Mouse (Mus musculus) MEL (cell line): ENCODE data around the gene Sez6l. TPM values are rescaled to one million over a fixed set of nuclear protein-coding genes. Genes with fewer than 3 reads are reported as not detected.

ENCODE experiments used
- DNase-seq: peaks from one replicate; pipeline ENCODE4 v3.0.0; 2011; ENCODE audit warnings: low read depth, low spot score
- H3K27ac ChIP-seq: 2 replicates; pipeline ENCODE4 v1.5.1; 2012; ENCODE audit warnings: low read depth, mild to moderate bottlenecking, control low read depth, low read length, moderate library complexity; ENCODE audit not compliant: control insufficient read depth
- H3K27me3 ChIP-seq, 2 experiments: fragments of 150-350 bp in 1 of 2; sonication (generic) in 1 of 2; 2 replicates each; pipeline ENCODE4 v1.6.1; 2012; ENCODE audit warnings: low read length in 2 of 2, mild to moderate bottlenecking in 2 of 2, improper control_type of control experiment in 1 of 2, moderate library complexity in 1 of 2; ENCODE audit not compliant: insufficient read depth in 2 of 2, control insufficient read depth in 1 of 2
- H3K36me3 ChIP-seq, 2 experiments: 2 replicates each; pipeline ENCODE4 v1.6.1; 2012 to 2014; ENCODE audit warnings: low read length in 2 of 2, improper control_type of control experiment in 1 of 2, inconsistent platforms in 1 of 2, mild to moderate bottlenecking in 1 of 2; ENCODE audit not compliant: insufficient read depth in 2 of 2, control insufficient read depth in 1 of 2
- H3K4me1 ChIP-seq, 2 experiments: fragments of 150-350 bp in 1 of 2; sonication (generic) in 1 of 2; 2 replicates each; pipeline ENCODE4 v1.6.1; 2012; ENCODE audit warnings: low read length in 2 of 2, improper control_type of control experiment in 1 of 2, mild to moderate bottlenecking in 1 of 2; ENCODE audit not compliant: insufficient read depth in 2 of 2, control insufficient read depth in 1 of 2
- H3K4me3 ChIP-seq, 2 experiments: fragments of 150-350 bp in 1 of 2; sonication (generic) in 1 of 2; 2 replicates each; pipeline ENCODE4 v1.5.1; 2012; ENCODE audit warnings: low read depth in 2 of 2, low read length in 2 of 2, mild to moderate bottlenecking in 2 of 2, moderate library complexity in 2 of 2, control low read depth in 1 of 2, improper control_type of control experiment in 1 of 2; ENCODE audit not compliant: control insufficient read depth in 1 of 2, insufficient read depth in 1 of 2
- H3K79me2 ChIP-seq: 2 replicates; pipeline ENCODE4 v1.6.1; 2012; ENCODE audit warnings: mild to moderate bottlenecking, low read length, moderate library complexity; ENCODE audit not compliant: control insufficient read depth, poor library complexity, insufficient read depth
- H3K9ac ChIP-seq: 2 replicates; pipeline ENCODE4 v1.6.1; 2012; ENCODE audit warnings: low read depth, mild to moderate bottlenecking, control low read depth, low read length, moderate library complexity; ENCODE audit not compliant: control insufficient read depth, poor library complexity, severe bottlenecking
- H3K9me3 ChIP-seq: fragments of 150-350 bp; sonication (generic); replicated peaks from 2 replicates; pipeline ENCODE4 v1.6.1; 2012; ENCODE audit warnings: mild to moderate bottlenecking, low read length, improper control_type of control experiment, moderate library complexity; ENCODE audit not compliant: insufficient read depth
- CHD2 ChIP-seq: IDR thresholded peaks from 2 replicates; pipeline ENCODE4 v1.6.1; 2011; ENCODE audit warnings: low read length, improper control_type of control experiment
- CTCF ChIP-seq, 3 experiments: IDR thresholded peaks in 2 of 3; conservative IDR thresholded peaks in 1 of 3; 2 replicates each; pipeline ENCODE4 v1.5.1; 2011 to 2012; ENCODE audit warnings: low read length in 3 of 3, low read depth in 2 of 3, mild to moderate bottlenecking in 2 of 3, improper control_type of control experiment in 1 of 3, inconsistent platforms in 1 of 3, mixed read lengths in 1 of 3, moderate library complexity in 1 of 3; ENCODE audit not compliant: control insufficient read depth in 1 of 3, insufficient read depth in 1 of 3, poor library complexity in 1 of 3, severe bottlenecking in 1 of 3
- GABPA ChIP-seq: IDR thresholded peaks from 2 replicates; pipeline ENCODE4 v1.6.1; 2012; ENCODE audit warnings: low read depth, mild to moderate bottlenecking, inconsistent platforms, low read length, improper control_type of control experiment, moderate library complexity
- GATA1 ChIP-seq: IDR thresholded peaks from 2 replicates; pipeline ENCODE4 v1.6.1; 2011; ENCODE audit warnings: low read depth, low read length, improper control_type of control experiment
- HCFC1 ChIP-seq: IDR thresholded peaks from 2 replicates; pipeline ENCODE4 v1.6.1; 2012; ENCODE audit warnings: low read depth, mild to moderate bottlenecking, inconsistent platforms, low read length, improper control_type of control experiment, moderate library complexity
- JUND ChIP-seq: IDR thresholded peaks from 2 replicates; pipeline ENCODE4 v1.6.1; 2011; ENCODE audit warnings: low read depth, mild to moderate bottlenecking, improper control_type of control experiment, low read length
- MYC ChIP-seq: IDR thresholded peaks from 2 replicates; pipeline ENCODE4 v1.6.1; 2011; ENCODE audit warnings: low read depth, mild to moderate bottlenecking, low read length, improper control_type of control experiment, moderate library complexity
- NELFE ChIP-seq: IDR thresholded peaks from 2 replicates; pipeline ENCODE4 v1.6.1; 2011; ENCODE audit warnings: low read depth, low read length, improper control_type of control experiment
- NRF1 ChIP-seq: IDR thresholded peaks from 2 replicates; pipeline ENCODE4 v1.6.1; 2014; ENCODE audit warnings: low read depth, mild to moderate bottlenecking, inconsistent platforms, low read length, improper control_type of control experiment, moderate library complexity; ENCODE audit not compliant: poor library complexity, insufficient read depth, severe bottlenecking
- SIN3A ChIP-seq: IDR thresholded peaks from 2 replicates; pipeline ENCODE4 v1.6.1; 2012; ENCODE audit warnings: low read length, improper control_type of control experiment, inconsistent platforms
- TBP ChIP-seq: IDR thresholded peaks from 2 replicates; pipeline ENCODE4 v1.8.0; 2011; ENCODE audit warnings: low read depth, low read length, improper control_type of control experiment
- USF1 ChIP-seq: IDR thresholded peaks from 2 replicates; pipeline ENCODE4 v1.6.1; 2014; ENCODE audit warnings: low read depth, mild to moderate bottlenecking, inconsistent platforms, low read length, improper control_type of control experiment, moderate library complexity
- ZC3H11A ChIP-seq: IDR thresholded peaks from 2 replicates; pipeline ENCODE4 v1.6.1; 2012; ENCODE audit warnings: low read depth, mild to moderate bottlenecking, inconsistent platforms, low read length, improper control_type of control experiment
- ZKSCAN1 ChIP-seq: IDR thresholded peaks from 2 replicates; pipeline ENCODE4 v1.6.1; 2012; ENCODE audit warnings: low read depth, mild to moderate bottlenecking, inconsistent platforms, low read length, improper control_type of control experiment, moderate library complexity
- ZNF384 ChIP-seq: IDR thresholded peaks from 2 replicates; pipeline ENCODE4 v1.6.1; 2012; ENCODE audit warnings: low read depth, mild to moderate bottlenecking, inconsistent platforms, low read length, improper control_type of control experiment
- polyA plus RNA-seq, 2 experiments: library from polyadenylated mRNA; stranded (reverse) in 1 of 2; unstranded in 1 of 2; fragments of >175 nt in 1 of 2; fragments of >200 nt in 1 of 2; gene quantifications; 2 replicates each; pipeline versions ENCODE4 v1.2.1 to v1.2.4; 2012; ENCODE audit warnings: low replicate concordance in 2 of 2, low read depth in 1 of 2; ENCODE audit not compliant: insufficient read length in 2 of 2, insufficient read depth in 1 of 2, missing spikeins in 1 of 2
- total RNA-seq: library from RNA; depleted of rRNA; stranded (reverse); fragments of 300-350 nt; gene quantifications from 2 replicates; pipeline ENCODE4 v1.2.3, GENCODE M21; 2012

Sez6l gene
- total and polyA plus RNA-seq, 3 experiments: not detected

DNA sequence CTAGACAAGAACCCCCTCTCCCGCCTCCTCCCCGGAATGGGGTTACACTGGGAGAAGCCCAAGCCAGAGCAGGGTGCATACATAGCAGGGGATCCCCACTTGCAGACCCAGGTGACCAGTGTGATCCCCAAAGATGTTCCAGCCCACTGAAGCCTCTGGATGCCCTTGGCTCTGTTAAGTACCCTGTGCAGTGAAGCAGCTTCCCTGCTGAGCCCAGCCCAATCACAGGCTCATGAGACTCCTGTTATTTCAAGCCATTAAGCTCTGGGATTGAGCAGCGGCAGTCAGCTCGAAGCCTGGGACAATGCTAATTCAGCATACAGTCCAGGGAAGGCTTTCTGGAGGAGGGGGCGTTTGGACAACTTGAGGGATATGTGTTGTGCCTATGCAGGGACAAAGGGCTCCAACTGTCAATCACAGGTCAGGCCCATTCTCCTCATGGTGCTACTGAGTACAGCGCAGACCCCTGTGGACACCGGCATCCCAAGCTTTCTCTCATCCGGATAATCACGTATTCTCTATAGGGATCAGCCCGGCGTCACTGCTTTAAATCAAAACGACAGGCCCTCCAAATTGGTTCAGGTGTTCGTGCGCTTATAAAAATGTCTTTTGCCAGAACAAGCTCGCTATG is 16.0 kb downstream of the Sez6l start:
- Histone ChIP-seq H3K9ac (no peak overlapping the region), H3K9me3 (no peaks in the 10 kb centered on the region), H3K27me3 (no peaks in the 10 kb centered on the region), H3K27ac (no peak overlapping the region), H3K79me2 (no peaks in the 10 kb centered on the region), H3K4me3 (no peak overlapping the region), H3K4me1 (no peaks in the 10 kb centered on the region), H3K36me3 (no peaks in the 10 kb centered on the region)
- TF ChIP-seq USF1: no peak
- no peak for TF ChIP-seq JUND
- TF ChIP-seq NRF1: no peak
- no peak for TF ChIP-seq MYC
- TF ChIP-seq NELFE: no peak
- no peak for TF ChIP-seq SIN3A
- TF ChIP-seq HCFC1: no peak
- no peak for TF ChIP-seq ZNF384
- no peak for TF ChIP-seq ZC3H11A
- no peak for TF ChIP-seq ZKSCAN1
- no peak for TF ChIP-seq CTCF (IDR thresholded peaks at IDR 0.05 in 2 of 3, conservative IDR thresholded peaks at IDR 0.05 in 1 of 3; ENCODE audit: control insufficient read depth in 1 of 3, insufficient read depth in 1 of 3, low read depth in 2 of 3, low read length in 3 of 3, poor library complexity in 1 of 3, severe bottlenecking in 1 of 3)
- no peak for TF ChIP-seq GABPA
- DNase-seq: no peak

DNA sequence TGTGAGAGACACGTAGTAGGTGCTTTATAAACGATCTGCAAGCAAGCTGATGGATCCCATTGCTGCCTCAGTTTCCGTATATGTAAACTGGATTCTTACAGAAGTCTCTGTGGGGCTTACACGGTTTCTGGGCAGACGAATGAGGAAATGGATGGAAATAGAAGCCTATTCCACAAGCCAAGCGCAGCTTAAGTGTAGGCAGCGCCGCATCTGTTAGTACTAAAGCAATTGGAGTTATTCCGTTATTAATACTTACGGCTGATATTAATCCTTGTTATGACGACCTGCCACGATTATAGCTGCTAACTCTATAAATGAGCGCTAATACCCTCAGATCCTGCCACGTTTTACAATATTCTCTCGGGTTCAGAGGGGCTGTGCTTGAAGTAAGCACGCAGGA is 16.8 kb downstream of the Sez6l start:
- Histone ChIP-seq H3K79me2 (no peaks in the 10 kb centered on the region), H3K4me1 (no peaks in the 10 kb centered on the region), H3K4me3 (no peak overlapping the region), H3K9me3 (no peaks in the 10 kb centered on the region), H3K9ac (no peak overlapping the region), H3K36me3 (no peaks in the 10 kb centered on the region)
- no peak for DNase-seq
- TF ChIP-seq TBP (no peak), MYC (no peak), CHD2 (no peak)
- TF ChIP-seq, all 39 proteins: peak for 0
- Histone ChIP-seq H3K27me3 (no peaks in the 10 kb centered on the region), H3K27ac (no peak overlapping the region)

DNA sequence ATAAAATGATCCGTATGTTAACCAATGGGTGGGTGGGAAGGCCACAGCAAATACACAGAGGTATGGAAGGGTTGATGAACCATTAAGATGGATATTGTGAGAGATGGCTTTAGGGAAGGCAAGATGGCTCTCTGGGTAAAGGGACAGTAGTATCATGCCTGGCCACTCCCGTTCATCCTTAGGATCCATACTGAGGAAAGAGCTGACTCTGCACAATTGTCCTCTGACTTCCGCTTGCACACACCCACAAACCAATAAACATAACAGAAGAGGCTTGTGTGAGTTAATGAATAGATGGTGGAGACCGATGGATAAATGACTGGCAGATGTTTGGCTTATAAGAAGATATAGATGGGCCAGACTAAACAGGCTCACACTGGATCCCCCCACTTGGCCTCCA is 19.6 kb downstream of the Sez6l start:
- Histone ChIP-seq H3K4me3 (no peak overlapping the region), H3K4me1 (no peaks in the 10 kb centered on the region), H3K79me2 (no peaks in the 10 kb centered on the region), H3K27ac (no peak overlapping the region), H3K27me3 (no peaks in the 10 kb centered on the region), H3K9me3 (no peaks in the 10 kb centered on the region), H3K9ac (no peak overlapping the region), H3K36me3 (no peaks in the 10 kb centered on the region)
- DNase-seq: no peak
- TF ChIP-seq GATA1: no peak
